Mouse (Mus musculus): Measurements from ENCODE around the gene N4bp2.

Gene N4bp2

DNA sequence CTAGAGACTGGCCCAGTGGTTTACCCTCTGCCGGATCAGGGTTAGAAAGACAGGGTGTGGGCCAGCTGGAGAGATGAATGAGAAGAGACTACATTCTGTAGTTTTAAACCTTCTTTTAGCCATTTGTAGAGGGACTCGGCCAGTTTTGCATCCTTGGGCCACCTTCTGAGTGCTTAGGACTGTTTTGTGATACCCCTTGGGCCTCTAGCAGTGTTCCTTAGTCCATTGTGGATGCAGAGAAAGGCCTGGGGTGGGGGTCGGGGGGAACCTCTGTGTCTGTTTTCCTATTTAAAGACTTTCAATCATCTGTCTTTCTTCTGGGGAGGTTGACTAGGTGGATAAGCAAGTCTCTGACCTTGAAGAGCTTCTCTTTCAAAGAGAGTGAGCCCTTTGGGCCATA is 101.6 kb downstream of the N4bp2 start:
- DNase-seq = no peak

DNA sequence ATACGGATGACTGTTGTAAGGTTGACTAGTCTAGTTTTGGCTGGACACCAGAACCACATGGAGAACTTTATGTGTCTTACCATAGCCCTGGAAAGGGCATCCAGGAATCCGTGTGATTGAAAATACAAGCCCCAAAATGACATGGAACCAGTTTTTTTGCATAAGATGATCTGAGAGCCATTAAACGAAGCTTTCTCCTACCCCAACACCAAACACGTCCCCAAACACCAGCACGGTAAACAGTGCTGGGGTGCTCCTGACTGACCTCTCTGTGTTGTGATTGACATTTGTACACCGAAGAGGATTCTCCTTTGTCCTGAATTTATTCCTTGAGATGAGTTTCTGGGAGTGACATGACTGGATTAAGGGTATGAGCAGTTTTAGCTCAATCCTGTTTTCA is 103.3 kb downstream of the N4bp2 start:
- no peak for DNase-seq

DNA sequence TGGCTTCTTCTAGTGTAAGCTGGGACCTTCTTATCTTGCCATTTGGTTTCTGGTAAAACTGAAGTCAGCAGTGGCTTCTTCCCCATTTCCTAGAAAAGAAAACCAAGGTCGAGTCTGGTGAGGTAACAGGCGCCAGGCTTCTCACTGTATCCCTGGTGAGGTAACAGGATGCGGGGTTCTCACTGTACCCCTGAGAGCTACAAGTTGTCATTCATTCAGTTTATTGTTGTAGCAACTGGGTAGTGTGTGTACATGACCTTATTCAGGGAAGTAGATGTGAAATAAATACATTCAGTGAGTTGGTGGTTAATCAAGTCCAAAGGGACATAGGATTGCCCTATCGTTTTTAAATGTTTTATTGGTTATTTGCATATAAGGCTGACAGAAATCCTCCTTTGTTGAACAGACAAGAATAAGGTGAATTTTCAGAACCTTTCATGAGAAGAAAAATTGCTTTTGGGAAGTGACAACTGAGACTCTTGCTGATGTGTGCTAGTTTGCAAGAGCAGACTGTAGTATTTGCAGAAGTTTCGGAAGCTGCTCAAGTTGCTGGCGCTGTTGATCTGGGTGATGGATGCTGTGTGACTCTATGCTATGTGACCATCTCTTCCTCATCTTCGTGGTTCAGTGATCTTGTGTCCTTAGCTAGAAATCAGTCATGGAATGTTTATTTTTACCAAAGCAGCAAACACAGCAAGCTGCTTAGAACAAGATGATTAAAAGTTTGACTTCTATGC is 104.2 kb downstream of the N4bp2 start:
- no peak for DNase-seq

DNA sequence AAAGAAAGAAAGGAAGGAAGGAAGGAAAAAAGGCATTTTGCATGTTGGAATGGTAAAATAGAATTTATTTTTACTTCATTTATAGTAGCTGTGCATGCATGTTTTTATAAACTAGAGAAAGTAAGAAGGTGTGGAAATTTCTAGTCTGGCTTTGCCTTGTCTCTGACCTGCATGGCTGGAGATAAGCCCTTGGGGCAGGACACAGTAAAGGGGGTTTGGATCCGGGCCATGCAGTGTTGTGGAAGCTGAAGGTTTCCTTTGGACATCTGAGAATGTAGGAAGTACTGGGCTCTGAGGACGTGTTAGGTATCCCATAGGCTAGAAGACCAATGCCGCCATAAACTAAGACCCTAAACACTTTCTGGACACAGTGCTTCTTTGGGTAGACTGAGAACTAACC is 105.1 kb downstream of the N4bp2 start:
- no peak for DNase-seq

DNA sequence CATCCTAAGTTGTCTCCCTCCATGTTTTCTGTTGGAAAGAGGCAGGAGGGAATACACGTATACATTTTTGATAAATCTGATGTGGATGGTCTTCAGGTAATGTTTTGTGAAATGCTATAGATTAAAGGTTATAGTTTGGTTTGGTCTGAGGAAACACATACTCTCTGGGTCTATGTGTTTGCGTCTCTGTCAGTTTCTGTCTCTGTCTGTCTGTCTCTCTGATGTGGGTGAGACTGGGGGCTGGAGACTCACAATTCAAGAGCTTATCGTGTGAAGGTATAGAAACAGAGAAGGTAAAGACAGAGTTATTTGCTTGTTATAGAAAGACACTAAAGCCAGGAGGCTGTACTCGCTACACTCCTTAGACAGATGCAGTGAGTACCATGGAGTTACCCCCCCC is 106.3 kb downstream of the N4bp2 start:
- no peak for DNase-seq

DNA sequence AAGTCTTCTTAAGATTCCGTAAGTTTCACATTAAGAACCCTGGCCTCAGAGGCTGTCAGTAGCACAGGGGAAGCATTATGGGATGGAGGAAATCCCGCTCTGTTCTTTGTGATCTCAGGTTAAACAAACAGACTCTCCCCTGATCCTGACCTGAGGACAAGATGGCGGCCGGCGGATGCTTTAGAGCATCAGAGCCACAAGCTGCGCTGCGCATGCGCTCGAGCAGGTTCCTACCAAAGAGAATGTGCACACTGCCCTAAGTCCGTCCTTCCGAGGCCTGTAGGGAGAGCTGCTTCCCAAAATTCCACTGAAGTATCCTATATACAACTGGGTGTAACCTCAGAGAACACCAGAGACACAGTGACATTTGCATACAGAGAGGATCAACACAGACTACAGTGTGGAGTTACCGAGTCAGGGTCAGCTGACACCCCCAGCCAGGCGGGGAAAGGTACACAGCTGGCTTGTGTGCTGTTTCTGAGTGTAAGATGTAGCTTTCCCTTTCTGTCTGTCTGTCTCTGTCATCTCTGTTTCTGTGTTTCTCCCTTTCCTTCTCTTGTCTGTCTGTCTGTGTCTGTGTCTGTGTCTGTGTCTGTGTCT is 108.1 kb downstream of the N4bp2 start:
- DNase-seq = no peak

DNA sequence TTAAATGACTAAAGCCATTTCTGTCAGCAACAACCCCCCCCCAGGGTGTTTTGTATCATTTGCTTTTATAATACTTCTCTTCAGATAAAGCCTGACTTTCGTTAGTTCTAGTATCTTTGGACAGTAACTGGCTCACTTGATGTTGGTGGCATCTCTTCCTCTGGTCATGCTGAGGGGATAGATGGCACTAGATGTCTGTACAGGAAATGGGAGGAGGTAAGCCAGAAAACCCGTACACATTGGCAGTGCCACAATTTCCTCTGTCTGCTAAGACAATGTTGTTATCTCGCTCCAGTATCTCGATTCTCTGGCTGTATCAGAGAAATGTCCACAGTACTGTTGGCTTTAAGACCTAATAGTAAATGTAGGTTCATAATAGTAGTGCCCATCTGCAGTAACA is 109.9 kb downstream of the N4bp2 start:
- no peak for DNase-seq

DNA sequence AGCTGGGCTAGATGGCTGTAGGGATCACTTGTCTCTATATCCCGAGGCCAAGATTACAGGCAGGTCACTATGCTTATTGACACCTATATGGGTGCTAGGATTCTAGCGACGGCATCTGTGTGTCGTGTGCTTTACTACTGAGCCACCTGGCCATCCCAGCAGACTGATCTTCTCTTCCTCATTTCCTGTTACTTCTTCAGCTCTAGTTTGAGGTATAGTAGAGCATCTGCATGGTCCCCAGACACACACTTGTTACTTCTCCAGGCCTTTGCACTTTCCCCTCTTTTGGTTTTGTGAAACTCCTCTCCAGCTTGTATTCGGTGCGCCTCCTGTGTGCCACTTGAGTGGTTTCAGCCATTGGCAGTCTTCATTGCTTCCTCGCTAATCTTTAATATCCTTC is 111.9 kb downstream of the N4bp2 start:
- DNase-seq = no peak

DNA sequence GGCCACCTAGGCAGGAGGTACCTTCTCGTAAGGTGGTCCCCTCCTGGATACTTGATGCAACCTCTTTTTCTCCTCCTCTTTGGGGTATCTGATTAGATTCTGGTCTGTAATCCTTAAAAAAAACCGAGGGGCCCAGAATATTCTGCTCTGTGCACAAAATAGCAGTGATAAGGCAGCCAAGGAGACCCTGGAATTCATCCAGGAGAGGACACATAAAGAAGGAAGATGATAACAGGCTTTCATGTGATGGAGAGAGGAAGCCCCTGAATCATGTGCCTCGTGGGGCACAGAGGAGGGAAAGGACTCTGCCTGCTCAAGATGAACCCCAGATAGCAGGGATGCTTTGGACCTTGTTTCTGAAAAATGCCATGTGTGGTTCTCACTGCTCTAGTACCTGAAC is 115.0 kb downstream of the N4bp2 start:
- DNase-seq = no peak
